Mouse (Mus musculus) liver, embryonic 14.5 days (tissue): ENCODE data around the gene Tex28. TPM values are rescaled to one million over a fixed set of nuclear protein-coding genes. Genes with fewer than 3 reads are reported as not detected.

ENCODE experiments used
- ATAC-seq: fragments of 200-750 bp; cut with Nextera tagmentation; 2 replicates; pipeline ENCODE4 v1.8.0; 2017; ENCODE audit warnings: moderate number of reproducible peaks, mild to moderate bottlenecking, moderate library complexity; ENCODE audit not compliant: insufficient read depth
- DNase-seq, 3 experiments: peaks; one replicate each; pipeline ENCODE4 v3.0.0-alpha.2; 2012 to 2013; ENCODE audit warnings: low read depth in 3 of 3, low spot score in 3 of 3
- H3K27ac ChIP-seq: fragments of 300-500 bp; sonication (generic); 2 replicates; pipeline ENCODE4 v1.5.1; 2014; ENCODE audit warnings: moderate library complexity, mild to moderate bottlenecking, control low read depth, inconsistent platforms
- H3K27me3 ChIP-seq: fragments of 300-500 bp; sonication (generic); 2 replicates; pipeline ENCODE4 v1.6.1; 2014; ENCODE audit warnings: mild to moderate bottlenecking, low read length, moderate library complexity; ENCODE audit not compliant: control insufficient read depth, insufficient read depth
- H3K36me3 ChIP-seq: fragments of 300-500 bp; sonication (generic); replicated peaks from 2 replicates; pipeline ENCODE4 v1.6.1; 2014; ENCODE audit warnings: low read depth; ENCODE audit not compliant: control insufficient read depth, insufficient read depth
- H3K4me1 ChIP-seq, 2 experiments: fragments of 200-500 bp in 1 of 2; fragments of 300-500 bp in 1 of 2; sonication (generic) in 1 of 2; replicated peaks; 2 replicates each; pipeline ENCODE4 v1.6.1; 2012 to 2014; ENCODE audit warnings: antibody characterized with exemption in 1 of 2, inconsistent platforms in 1 of 2, low read length in 1 of 2; ENCODE audit not compliant: control insufficient read depth in 2 of 2, insufficient read depth in 2 of 2
- H3K4me2 ChIP-seq: fragments of 300-500 bp; sonication (generic); 2 replicates; pipeline ENCODE4 v1.6.1; 2014; ENCODE audit warnings: low read depth, mild to moderate bottlenecking, control low read depth, moderate library complexity
- H3K4me3 ChIP-seq, 2 experiments: fragments of 200-500 bp in 1 of 2; fragments of 300-500 bp in 1 of 2; sonication (generic) in 1 of 2; 2 replicates each; pipeline ENCODE4 v1.5.1; 2012 to 2014; ENCODE audit warnings: low read depth in 2 of 2, low read length in 2 of 2, mild to moderate bottlenecking in 2 of 2, control low read depth in 1 of 2, inconsistent platforms in 1 of 2, moderate library complexity in 1 of 2; ENCODE audit not compliant: insufficient read depth in 1 of 2
- H3K9ac ChIP-seq: fragments of 300-500 bp; sonication (generic); replicated peaks from 2 replicates; pipeline ENCODE4 v1.6.1; 2014; ENCODE audit warnings: mild to moderate bottlenecking, control low read depth, moderate library complexity
- H3K9me3 ChIP-seq: fragments of 300-500 bp; sonication (generic); 2 replicates; pipeline ENCODE4 v1.6.1; 2016; ENCODE audit warnings: low read length, mixed read lengths; ENCODE audit not compliant: control insufficient read depth
- CTCF ChIP-seq: IDR thresholded peaks from 2 replicates; pipeline ENCODE4 v1.5.1; 2016; ENCODE audit warnings: antibody characterized with exemption, low read depth, control low read depth
- EP300 ChIP-seq: IDR thresholded peaks from 2 replicates; pipeline ENCODE4 v1.6.1; 2016; ENCODE audit warnings: antibody characterized with exemption, low read depth
- WGBS: fragments of 180-500 bp; shearing (Covaris S2); extraction: QIAGEN DNeasy Blood & Tissue Kit; methylation state at CpG from one replicate; pipeline ENCODE4 v1.1.7; 2014; ENCODE audit not compliant: insufficient replicate concordance; 5-methylcytosine and 5-hydroxymethylcytosine counted together
- polyA plus RNA-seq, 2 experiments: library from polyadenylated mRNA; depleted of rRNA in 1 of 2; stranded (reverse) in 1 of 2; unstranded in 1 of 2; fragments of >200 nt; fragmentation: Nextera tagmentation in 1 of 2; extraction: Ambion mirVana in 1 of 2; gene quantifications; 2 replicates each; pipeline versions ENCODE4 v1.2.1 to v1.2.3; 2012 to 2014

The Tex28 gene
- polyA plus RNA-seq, 2 experiments = not detected

- WGBS = 37% methylated on average over 4 of the region's 4 CpGs
- no peak overlapping the region for H3K4me3 ChIP-seq
- no peak overlapping the region for H3K4me2 ChIP-seq
- no peak for ATAC-seq
- TF ChIP-seq CTCF (no peak), EP300 (no peak)
- no peak for DNase-seq
- no peaks in the 10 kb centered on the region for H3K4me1 ChIP-seq
- H3K9me3 ChIP-seq = no peaks in the 10 kb centered on the region
- H3K27me3 ChIP-seq = no peaks in the 10 kb centered on the region
- no peaks in the 10 kb centered on the region for H3K36me3 ChIP-seq
- no peak overlapping the region for H3K9ac ChIP-seq
- no peak overlapping the region for H3K27ac ChIP-seq
These were observed 64.0 kb downstream of the Tex28 start for GRCm38 (mm10) chrX:74103457-74104188.

Other genes with a start within 250 kb of the Tex28 start
- gene Arhgap4, start 246.0 kb downstream of the Tex28 start, polyA plus RNA-seq (2012; rRNA removed) = 7.2 and 7.8 TPM in 2 replicates
- 3.5 and 4.9 TPM in 2 replicates for gene Arhgap4, start 246.0 kb downstream of the Tex28 start, polyA plus RNA-seq (2014; fragmentation: Nextera tagmentation; extraction: Ambion mirVana)
- 64.1 and 73.0 TPM in 2 replicates for gene Naa10, start 245.9 kb downstream of the Tex28 start, polyA plus RNA-seq (2012; rRNA removed)
- gene Naa10, start 245.9 kb downstream of the Tex28 start, polyA plus RNA-seq (2014; fragmentation: Nextera tagmentation; extraction: Ambion mirVana) = 81.1 and 81.3 TPM in 2 replicates
- gene Renbp, start 237.0 kb downstream of the Tex28 start, polyA plus RNA-seq (2012; rRNA removed) = 7.3 and 10.4 TPM in 2 replicates
- gene Renbp, start 237.0 kb downstream of the Tex28 start, polyA plus RNA-seq (2014; fragmentation: Nextera tagmentation; extraction: Ambion mirVana) = 13.7 and 14.8 TPM in 2 replicates
- gene Hcfc1, start 201.5 kb downstream of the Tex28 start, polyA plus RNA-seq (2012; rRNA removed) = 28.9 and 33.2 TPM in 2 replicates
- gene Hcfc1, start 201.5 kb downstream of the Tex28 start, polyA plus RNA-seq (2014; fragmentation: Nextera tagmentation; extraction: Ambion mirVana) = 35.1 and 42.8 TPM in 2 replicates
- 19.9 and 20.2 TPM in 2 replicates for gene Irak1, start 143.9 kb downstream of the Tex28 start, polyA plus RNA-seq (2012; rRNA removed)
- gene Irak1, start 143.9 kb downstream of the Tex28 start, polyA plus RNA-seq (2014; fragmentation: Nextera tagmentation; extraction: Ambion mirVana) = 15.5 and 17.0 TPM in 2 replicates
- not detected in 2 replicates for gene Opn1mw, start 40.4 kb downstream of the Tex28 start, polyA plus RNA-seq (2012; rRNA removed)
- not detected in 2 replicates for gene Opn1mw, start 40.4 kb downstream of the Tex28 start, polyA plus RNA-seq (2014; fragmentation: Nextera tagmentation; extraction: Ambion mirVana)
- gene Mecp2, start 32.5 kb downstream of the Tex28 start, polyA plus RNA-seq (2012; rRNA removed) = 2.2 and 3.2 TPM in 2 replicates
- gene Mecp2, start 32.5 kb downstream of the Tex28 start, polyA plus RNA-seq (2014; fragmentation: Nextera tagmentation; extraction: Ambion mirVana) = 4.4 and 6.0 TPM in 2 replicates
- gene Tktl1, start 9.4 kb upstream of the Tex28 start, polyA plus RNA-seq (2012; rRNA removed) = not detected in 2 replicates
- not detected in 2 replicates for gene Tktl1, start 9.4 kb upstream of the Tex28 start, polyA plus RNA-seq (2014; fragmentation: Nextera tagmentation; extraction: Ambion mirVana)
- 56.3 and 69.6 TPM in 2 replicates for gene Flna, start 82.0 kb upstream of the Tex28 start, polyA plus RNA-seq (2012; rRNA removed)
- 36.6 and 39.2 TPM in 2 replicates for gene Flna, start 82.0 kb upstream of the Tex28 start, polyA plus RNA-seq (2014; fragmentation: Nextera tagmentation; extraction: Ambion mirVana)
- 27.3 and 43.6 TPM in 2 replicates for gene Emd, start 86.8 kb upstream of the Tex28 start, polyA plus RNA-seq (2012; rRNA removed)
- 9.4 and 11.1 TPM in 2 replicates for gene Emd, start 86.8 kb upstream of the Tex28 start, polyA plus RNA-seq (2014; fragmentation: Nextera tagmentation; extraction: Ambion mirVana)
- 942 and 1,216 TPM in 2 replicates for gene Rpl10, start 103.0 kb upstream of the Tex28 start, polyA plus RNA-seq (2012; rRNA removed)
- gene Rpl10, start 103.0 kb upstream of the Tex28 start, polyA plus RNA-seq (2014; fragmentation: Nextera tagmentation; extraction: Ambion mirVana) = 522 and 532 TPM in 2 replicates
- gene Taz, start 114.1 kb upstream of the Tex28 start, polyA plus RNA-seq (2012; rRNA removed) = 16.1 and 18.7 TPM in 2 replicates
- 18.7 and 21.6 TPM in 2 replicates for gene Taz, start 114.1 kb upstream of the Tex28 start, polyA plus RNA-seq (2014; fragmentation: Nextera tagmentation; extraction: Ambion mirVana)
- gene Dnase1l1, start 114.5 kb upstream of the Tex28 start, polyA plus RNA-seq (2012; rRNA removed) = 19.5 and 22.6 TPM in 2 replicates
- gene Dnase1l1, start 114.5 kb upstream of the Tex28 start, polyA plus RNA-seq (2014; fragmentation: Nextera tagmentation; extraction: Ambion mirVana) = 20.9 and 23.8 TPM in 2 replicates
- 64.7 and 69.6 TPM in 2 replicates for gene Atp6ap1, start 129.3 kb upstream of the Tex28 start, polyA plus RNA-seq (2012; rRNA removed)
- gene Atp6ap1, start 129.3 kb upstream of the Tex28 start, polyA plus RNA-seq (2014; fragmentation: Nextera tagmentation; extraction: Ambion mirVana) = 54.1 and 60.6 TPM in 2 replicates
- gene Gdi1, start 137.2 kb upstream of the Tex28 start, polyA plus RNA-seq (2012; rRNA removed) = 95.0 and 105 TPM in 2 replicates
- gene Gdi1, start 137.2 kb upstream of the Tex28 start, polyA plus RNA-seq (2014; fragmentation: Nextera tagmentation; extraction: Ambion mirVana) = 31.9 and 35.5 TPM in 2 replicates
- 8.2 and 21.3 TPM in 2 replicates for gene Fam50a, start 145.2 kb upstream of the Tex28 start, polyA plus RNA-seq (2012; rRNA removed)
- 20.7 and 26.4 TPM in 2 replicates for gene Fam50a, start 145.2 kb upstream of the Tex28 start, polyA plus RNA-seq (2014; fragmentation: Nextera tagmentation; extraction: Ambion mirVana)
- 2.9 and 3.9 TPM in 2 replicates for gene Plxna3, start 161.2 kb upstream of the Tex28 start, polyA plus RNA-seq (2012; rRNA removed)
- gene Plxna3, start 161.2 kb upstream of the Tex28 start, polyA plus RNA-seq (2014; fragmentation: Nextera tagmentation; extraction: Ambion mirVana) = 0.51 and 1.0 TPM in 2 replicates
- 51.9 and 55.2 TPM in 2 replicates for gene Lage3, start 185.8 kb upstream of the Tex28 start, polyA plus RNA-seq (2012; rRNA removed)
- 56.1 and 57.5 TPM in 2 replicates for gene Lage3, start 185.8 kb upstream of the Tex28 start, polyA plus RNA-seq (2014; fragmentation: Nextera tagmentation; extraction: Ambion mirVana)
- gene Ubl4a, start 205.4 kb upstream of the Tex28 start, polyA plus RNA-seq (2012; rRNA removed) = 19.2 and 19.7 TPM in 2 replicates
- 45.5 and 49.1 TPM in 2 replicates for gene Ubl4a, start 205.4 kb upstream of the Tex28 start, polyA plus RNA-seq (2014; fragmentation: Nextera tagmentation; extraction: Ambion mirVana)
- 4.5 and 5.1 TPM in 2 replicates for gene Slc10a3, start 205.5 kb upstream of the Tex28 start, polyA plus RNA-seq (2012; rRNA removed)
- gene Slc10a3, start 205.5 kb upstream of the Tex28 start, polyA plus RNA-seq (2014; fragmentation: Nextera tagmentation; extraction: Ambion mirVana) = 6.5 and 6.9 TPM in 2 replicates
- gene Fam3a, start 225.4 kb upstream of the Tex28 start, polyA plus RNA-seq (2012; rRNA removed) = 7.5 and 7.8 TPM in 2 replicates
- gene Fam3a, start 225.4 kb upstream of the Tex28 start, polyA plus RNA-seq (2014; fragmentation: Nextera tagmentation; extraction: Ambion mirVana) = 7.1 and 7.5 TPM in 2 replicates
- 6.9 and 13.2 TPM in 2 replicates for gene Ikbkg, start 225.5 kb upstream of the Tex28 start, polyA plus RNA-seq (2012; rRNA removed)
- 18.5 and 23.0 TPM in 2 replicates for gene Ikbkg, start 225.5 kb upstream of the Tex28 start, polyA plus RNA-seq (2014; fragmentation: Nextera tagmentation; extraction: Ambion mirVana)